Mouse (Mus musculus) adipocyte (in vitro differentiated cells): ENCODE data around the gene Zfp57.

ENCODE experiments used
- DNase-seq: peaks from one replicate; pipeline ENCODE4 v3.0.0-alpha.2; 2016; ENCODE audit warnings: low spot score

Gene Zfp57

GRCm38 (mm10) chr17:37045611-37046311 is 44.8 kb downstream of the Zfp57 start, which contains the start of gene Gabbr1:
Gene Gabbr1 (plus strand): TSS chr17:37045966.
- peak; percentile 73 for DNase-seq

GRCm38 (mm10) chr17:37046312-37047112 is 45.5 kb downstream of the Zfp57 start:
- DNase-seq = peak; percentile 28

GRCm38 (mm10) chr17:37047332-37047976 is 46.5 kb downstream of the Zfp57 start:
- no peak for DNase-seq

- peak; percentile 55 for DNase-seq
Observed at GRCm38 (mm10) chr17:37047981-37048380, 47.0 kb downstream of the Zfp57 start.

GRCm38 (mm10) chr17:37048383-37048782 is 47.4 kb downstream of the Zfp57 start:
- DNase-seq = no peak

GRCm38 (mm10) chr17:37049570-37050310 is 48.8 kb downstream of the Zfp57 start:
- no peak for DNase-seq

- DNase-seq = no peak
Observed at GRCm38 (mm10) chr17:37050399-37050798, 49.4 kb downstream of the Zfp57 start.

- DNase-seq = no peak
Observed at GRCm38 (mm10) chr17:37050876-37051275, 49.9 kb downstream of the Zfp57 start.

- no peak for DNase-seq
Observed at GRCm38 (mm10) chr17:37051745-37052144, 50.8 kb downstream of the Zfp57 start.

- no peak for DNase-seq
Observed at GRCm38 (mm10) chr17:37056957-37057356, 56.0 kb downstream of the Zfp57 start.
